Mouse (Mus musculus) embryonic facial prominence, embryonic 14.5 days (tissue): ENCODE data around the gene Mapk8ip1. TPM values are rescaled to one million over a fixed set of nuclear protein-coding genes. Genes with fewer than 3 reads are reported as not detected.
A peak's percentile ranks its signal among the peaks of the same experiment; 100 is the strongest.

ENCODE experiments used
- ATAC-seq: fragments of 200-750 bp; cut with Nextera tagmentation; 2 replicates; pipeline ENCODE4 v1.8.0; 2017; ENCODE audit warnings: low read depth, moderate number of reproducible peaks, moderate TSS enrichment
- DNase-seq: peaks from one replicate; pipeline ENCODE4 v3.0.0-alpha.2; 2015; ENCODE audit warnings: low spot score
- H3K27ac ChIP-seq: fragments of 300-500 bp; sonication (generic); replicated peaks from 2 replicates; pipeline ENCODE4 v1.5.1; 2014; ENCODE audit warnings: low read depth, mild to moderate bottlenecking, low read length, moderate library complexity
- H3K27me3 ChIP-seq: fragments of 300-500 bp; sonication (generic); replicated peaks from 2 replicates; pipeline ENCODE4 v1.6.1; 2014; ENCODE audit warnings: low read length; ENCODE audit not compliant: control insufficient read depth, insufficient read depth
- H3K36me3 ChIP-seq: fragments of 300-500 bp; sonication (generic); 2 replicates; pipeline ENCODE4 v1.6.1; 2014; ENCODE audit warnings: low read length, mixed read lengths; ENCODE audit not compliant: control insufficient read depth, insufficient read depth
- H3K4me1 ChIP-seq: fragments of 300-500 bp; sonication (generic); 2 replicates; pipeline ENCODE4 v1.6.1; 2014; ENCODE audit warnings: antibody characterized with exemption, low read length; ENCODE audit not compliant: control insufficient read depth, insufficient read depth
- H3K4me2 ChIP-seq: fragments of 300-500 bp; sonication (generic); 2 replicates; pipeline ENCODE4 v1.6.1; 2014; ENCODE audit warnings: low read depth, mild to moderate bottlenecking, low read length, moderate library complexity, mixed read lengths
- H3K4me3 ChIP-seq: fragments of 300-500 bp; sonication (generic); 2 replicates; pipeline ENCODE4 v1.5.1; 2014; ENCODE audit warnings: low read depth, mild to moderate bottlenecking, low read length
- H3K9ac ChIP-seq: fragments of 300-500 bp; sonication (generic); 2 replicates; pipeline ENCODE4 v1.6.1; 2014; ENCODE audit warnings: low read depth, mild to moderate bottlenecking, low read length, moderate library complexity, mixed read lengths
- H3K9me3 ChIP-seq: fragments of 300-500 bp; sonication (generic); 2 replicates; pipeline ENCODE4 v1.6.1; 2016; ENCODE audit warnings: low read length; ENCODE audit not compliant: control insufficient read depth
- WGBS: fragments of 180-500 bp; shearing (Covaris S2); extraction: QIAGEN DNeasy Blood & Tissue Kit; methylation state at CpG from one replicate; pipeline ENCODE4 v1.1.7; 2014; 5-methylcytosine and 5-hydroxymethylcytosine counted together
- polyA plus RNA-seq: library from polyadenylated mRNA; unstranded; fragments of >200 nt; fragmentation: Nextera tagmentation; extraction: Ambion mirVana; gene quantifications from 2 replicates; pipeline ENCODE4 v1.2.1, GENCODE M21; 2014

The Mapk8ip1 gene
- polyA plus RNA-seq, 1 experiment from 2014 or later = 17.6 TPM

- Histone ChIP-seq H3K9me3 (no peaks in the 10 kb centered on the region), H3K4me1 (no peaks in the 10 kb centered on the region), H3K36me3 (no peaks in the 10 kb centered on the region), H3K4me3 (no peak overlapping the region), H3K27ac (no peak overlapping the region), H3K4me2 (no peak overlapping the region), H3K9ac (no peak overlapping the region), H3K27me3 (peaks cover 3% of the 10 kb centered on the region; the same call in 1 of the 2 replicates)
- no peak for DNase-seq
- WGBS = 62% methylated on average over 3 of the region's 3 CpGs
- ATAC-seq = no peak
Measured at GRCm38 (mm10) chr2:92438567-92438966, 37.5 kb upstream of the Mapk8ip1 start.

GRCm38 (mm10) chr2:92437875-92438274 lies 36.8 kb upstream of the Mapk8ip1 start:
- peak overlapping the region; percentile 37; the same call in 1 of the 2 replicates for H3K4me2 ChIP-seq
- H3K4me1 ChIP-seq = peaks cover 2% of the 10 kb centered on the region; the same call in 1 of the 2 replicates
- WGBS = 2% methylated on average over 5 of the region's 5 CpGs
- H3K27ac ChIP-seq = no peak overlapping the region
- no peaks in the 10 kb centered on the region for H3K9me3 ChIP-seq
- no peaks in the 10 kb centered on the region for H3K36me3 ChIP-seq
- H3K4me3 ChIP-seq = no peak overlapping the region
- ATAC-seq (no peak), DNase-seq (peak; percentile 91)
- H3K9ac ChIP-seq = no peak overlapping the region
- H3K27me3 ChIP-seq = peaks cover 3% of the 10 kb centered on the region; the same call in 1 of the 2 replicates

- WGBS = 84% methylated on average over 4 of the region's 4 CpGs
- H3K4me3 ChIP-seq = no peak overlapping the region
- DNase-seq (no peak), ATAC-seq (no peak)
- H3K9me3 ChIP-seq = no peaks in the 10 kb centered on the region
- H3K4me2 ChIP-seq = peak overlapping the region; percentile 37; the same call in 1 of the 2 replicates
- H3K27me3 ChIP-seq = peaks cover 3% of the 10 kb centered on the region; the same call in 1 of the 2 replicates
- H3K27ac ChIP-seq = no peak overlapping the region
- peaks cover 8% of the 10 kb centered on the region for H3K4me1 ChIP-seq
- H3K9ac ChIP-seq = no peak overlapping the region
- no peaks in the 10 kb centered on the region for H3K36me3 ChIP-seq
Measured at GRCm38 (mm10) chr2:92437366-92437765, 36.3 kb upstream of the Mapk8ip1 start.

- H3K4me1 ChIP-seq = peaks cover 28% of the 10 kb centered on the region
- no peak overlapping the region for H3K9ac ChIP-seq
- H3K9me3 ChIP-seq = no peaks in the 10 kb centered on the region
- 53% methylated on average over 6 of the region's 6 CpGs for WGBS
- H3K4me2 ChIP-seq = no peak overlapping the region
- H3K27ac ChIP-seq = no peak overlapping the region
- H3K4me3 ChIP-seq = no peak overlapping the region
- DNase-seq = no peak
- no peaks in the 10 kb centered on the region; the same call in 1 of the 2 replicates for H3K27me3 ChIP-seq
- ATAC-seq = no peak
- no peaks in the 10 kb centered on the region for H3K36me3 ChIP-seq
Measured at GRCm38 (mm10) chr2:92435023-92435422, 34.0 kb upstream of the Mapk8ip1 start.

- no peak for ATAC-seq
- Histone ChIP-seq H3K9me3 (no peaks in the 10 kb centered on the region), H3K4me2 (peak overlapping the region; percentile 63), H3K27ac (0 out of 2 replicates have a peak overlapping the region, but pooled peaks have one; percentile 31), H3K27me3 (no peaks in the 10 kb centered on the region; the same call in 1 of the 2 replicates), H3K36me3 (no peaks in the 10 kb centered on the region), H3K4me1 (peaks cover 28% of the 10 kb centered on the region), H3K9ac (peak overlapping the region; percentile 61), H3K4me3 (peak overlapping the region; percentile 92)
- no peak for DNase-seq
- 5% methylated on average over 12 of the region's 12 CpGs for WGBS
Measured at GRCm38 (mm10) chr2:92434375-92434745, 33.3 kb upstream of the Mapk8ip1 start.

- under 1% methylated on average over 31 of the region's 76 CpGs for WGBS
- H3K27me3 ChIP-seq = no peaks in the 10 kb centered on the region; the same call in 1 of the 2 replicates
Measured at GRCm38 (mm10) chr2:92433578-92434374, 32.7 kb upstream of the Mapk8ip1 start, which contains the start of gene Cry2. TSS of gene Cry2 (minus strand) at chr2:92434043.

GRCm38 (mm10) chr2:92432299-92433295 lies 31.5 kb upstream of the Mapk8ip1 start:
- Histone ChIP-seq H3K4me3 (peak overlapping the region; percentile 92), H3K27ac (no peak overlapping the region), H3K9me3 (no peaks in the 10 kb centered on the region), H3K36me3 (no peaks in the 10 kb centered on the region), H3K4me1 (peaks cover 41% of the 10 kb centered on the region), H3K4me2 (peak overlapping the region; percentile 63), H3K9ac (peak overlapping the region; percentile 79), H3K27me3 (no peaks in the 10 kb centered on the region; the same call in 1 of the 2 replicates)
- DNase-seq (no peak), ATAC-seq (no peak)
- WGBS = 42% methylated on average over 17 of the region's 17 CpGs

More at GRCm38 (mm10) chr2:92433578-92434374, 32.7 kb upstream of the Mapk8ip1 start, which contains the start of gene Cry2:
- peak; percentile 99 for DNase-seq
- peaks cover 30% of the 10 kb centered on the region for H3K4me1 ChIP-seq
- ATAC-seq = peak; percentile 98
- peak within 1 kb of the TSS; percentile 79 for H3K9ac ChIP-seq
- H3K4me3 ChIP-seq = peak within 1 kb of the TSS; percentile 92
- peak within 1 kb of the TSS; percentile 31; the same call in 1 of the 2 replicates for H3K27ac ChIP-seq
- H3K4me2 ChIP-seq = peak within 1 kb of the TSS; percentile 63
- no peaks in the 10 kb centered on the region for H3K9me3 ChIP-seq
- H3K36me3 ChIP-seq = no peaks in the 10 kb centered on the region

GRCm38 (mm10) chr2:92431611-92432179 lies 30.6 kb upstream of the Mapk8ip1 start:
- 37% methylated on average over 11 of the region's 11 CpGs for WGBS

More at GRCm38 (mm10) chr2:92431611-92432179, 30.6 kb upstream of the Mapk8ip1 start:
- Histone ChIP-seq H3K36me3 (no peaks in the 10 kb centered on the region), H3K4me1 (peaks cover 48% of the 10 kb centered on the region), H3K9me3 (no peaks in the 10 kb centered on the region), H3K27ac (no peak overlapping the region; the same call in 1 of the 2 replicates), H3K4me2 (peak overlapping the region; percentile 63), H3K4me3 (peak overlapping the region; percentile 92), H3K9ac (peak overlapping the region; percentile 79; the same call in 1 of the 2 replicates), H3K27me3 (no peaks in the 10 kb centered on the region; the same call in 1 of the 2 replicates)
- DNase-seq (no peak), ATAC-seq (no peak)
